Mouse (Mus musculus): Measurements from ENCODE around the gene Psen1. TPM values are rescaled to one million over a fixed set of nuclear protein-coding genes. Genes with fewer than 3 reads are reported as not detected.

Gene Psen1
- polyA plus RNA-seq, 1 experiment, result 20.2 TPM

- no peak for DNase-seq (ENCODE audit: low read depth in 1 of 2, low spot score in 2 of 2)
- no peak overlapping the region for H3K27ac ChIP-seq (ENCODE audit: insufficient read depth, low read length)
- WGBS, result 89% methylated on average over 4 of the region's 4 CpGs
These were observed 19.0 kb downstream of the Psen1 start for GRCm38 (mm10) chr12:83706951-83707350.

GRCm38 (mm10) chr12:83708160-83709092 is 20.5 kb downstream of the Psen1 start:
- no peak for DNase-seq (ENCODE audit: low read depth in 1 of 2, low spot score in 2 of 2)
- no peak overlapping the region for H3K27ac ChIP-seq (ENCODE audit: insufficient read depth, low read length)
- 93% methylated on average over 7 of the region's 7 CpGs for WGBS
- H3K36me3 ChIP-seq (ENCODE audit: control insufficient read depth, insufficient read depth, low read length), result peaks cover 15% of the 10 kb centered on the region
- H3K4me1 ChIP-seq (ENCODE audit: control insufficient read depth, insufficient read depth, insufficient read length), result no peaks in the 10 kb centered on the region
- H3K4me3 ChIP-seq (ENCODE audit: extremely low read depth, insufficient read depth, insufficient read length), result no peak overlapping the region
- TF ChIP-seq POLR2A (IDR thresholded peaks at IDR 0.05; ENCODE audit: low read depth, low read length) (no peak), CTCF (IDR thresholded peaks at IDR 0.05; ENCODE audit: extremely low read depth, insufficient read depth, insufficient read length, insufficient replicate concordance) (no peak)
- no peaks in the 10 kb centered on the region for H3K27me3 ChIP-seq (ENCODE audit: control insufficient read depth, insufficient read depth, low read length)

More at GRCm38 (mm10) chr12:83706951-83707350, 19.0 kb downstream of the Psen1 start:
- peaks cover 10% of the 10 kb centered on the region for H3K36me3 ChIP-seq (ENCODE audit: control insufficient read depth, insufficient read depth, low read length)
- no peak overlapping the region for H3K4me3 ChIP-seq (ENCODE audit: extremely low read depth, insufficient read depth, insufficient read length)
- H3K27me3 ChIP-seq (ENCODE audit: control insufficient read depth, insufficient read depth, low read length), result no peaks in the 10 kb centered on the region
- H3K4me1 ChIP-seq (ENCODE audit: control insufficient read depth, insufficient read depth, insufficient read length), result no peaks in the 10 kb centered on the region; the same call in 1 of the 2 replicates
- TF ChIP-seq POLR2A (IDR thresholded peaks at IDR 0.05; ENCODE audit: low read depth, low read length), result no peak
- no peak for TF ChIP-seq CTCF (IDR thresholded peaks at IDR 0.05; ENCODE audit: extremely low read depth, insufficient read depth, insufficient read length, insufficient replicate concordance)

- H3K4me3 ChIP-seq (ENCODE audit: extremely low read depth, insufficient read depth, insufficient read length), result no peak overlapping the region
- H3K27ac ChIP-seq (ENCODE audit: insufficient read depth, low read length), result no peak overlapping the region
- H3K27me3 ChIP-seq (ENCODE audit: control insufficient read depth, insufficient read depth, low read length), result no peaks in the 10 kb centered on the region
- no peak for TF ChIP-seq CTCF (IDR thresholded peaks at IDR 0.05; ENCODE audit: extremely low read depth, insufficient read depth, insufficient read length, insufficient replicate concordance)
- no peak for TF ChIP-seq POLR2A (IDR thresholded peaks at IDR 0.05; ENCODE audit: low read depth, low read length)
- DNase-seq (ENCODE audit: low read depth in 1 of 2, low spot score in 2 of 2), result no peak
- H3K36me3 ChIP-seq (ENCODE audit: control insufficient read depth, insufficient read depth, low read length), result peaks cover 20% of the 10 kb centered on the region
- H3K4me1 ChIP-seq (ENCODE audit: control insufficient read depth, insufficient read depth, insufficient read length), result no peaks in the 10 kb centered on the region
- 91% methylated on average over 2 of the region's 2 CpGs for WGBS
These were observed 22.0 kb downstream of the Psen1 start for GRCm38 (mm10) chr12:83709934-83710333.

GRCm38 (mm10) chr12:83713749-83714148 is 25.8 kb downstream of the Psen1 start:
- peak in 1 of 2 experiments; percentile 19 for DNase-seq (ENCODE audit: low read depth in 1 of 2, low spot score in 2 of 2)
- Histone ChIP-seq H3K27me3 (ENCODE audit: control insufficient read depth, insufficient read depth, low read length) (no peaks in the 10 kb centered on the region), H3K4me1 (ENCODE audit: control insufficient read depth, insufficient read depth, insufficient read length) (no peaks in the 10 kb centered on the region), H3K27ac (ENCODE audit: insufficient read depth, low read length) (no peak overlapping the region), H3K4me3 (ENCODE audit: extremely low read depth, insufficient read depth, insufficient read length) (no peak overlapping the region), H3K36me3 (ENCODE audit: control insufficient read depth, insufficient read depth, low read length) (peaks cover 41% of the 10 kb centered on the region)
- no peak for TF ChIP-seq CTCF (IDR thresholded peaks at IDR 0.05; ENCODE audit: extremely low read depth, insufficient read depth, insufficient read length, insufficient replicate concordance)
- no peak for TF ChIP-seq POLR2A (IDR thresholded peaks at IDR 0.05; ENCODE audit: low read depth, low read length)
- WGBS, result 49% methylated on average over 2 of the region's 2 CpGs

GRCm38 (mm10) chr12:83716416-83717184 is 28.6 kb downstream of the Psen1 start:
- Histone ChIP-seq H3K27ac (ENCODE audit: insufficient read depth, low read length) (no peak overlapping the region), H3K4me3 (ENCODE audit: extremely low read depth, insufficient read depth, insufficient read length) (no peak overlapping the region), H3K36me3 (ENCODE audit: control insufficient read depth, insufficient read depth, low read length) (peaks cover 46% of the 10 kb centered on the region), H3K4me1 (ENCODE audit: control insufficient read depth, insufficient read depth, insufficient read length) (no peaks in the 10 kb centered on the region), H3K27me3 (ENCODE audit: control insufficient read depth, insufficient read depth, low read length) (no peaks in the 10 kb centered on the region)
- 88% methylated on average over 15 of the region's 15 CpGs for WGBS
- no peak for DNase-seq (ENCODE audit: low read depth in 1 of 2, low spot score in 2 of 2)
- TF ChIP-seq POLR2A (IDR thresholded peaks at IDR 0.05; ENCODE audit: low read depth, low read length), result no peak
- no peak for TF ChIP-seq CTCF (IDR thresholded peaks at IDR 0.05; ENCODE audit: extremely low read depth, insufficient read depth, insufficient read length, insufficient replicate concordance)

GRCm38 (mm10) chr12:83719431-83719830 is 31.5 kb downstream of the Psen1 start:
- no peak for TF ChIP-seq CTCF (IDR thresholded peaks at IDR 0.05; ENCODE audit: extremely low read depth, insufficient read depth, insufficient read length, insufficient replicate concordance)
- no peak for TF ChIP-seq POLR2A (IDR thresholded peaks at IDR 0.05; ENCODE audit: low read depth, low read length)
- Histone ChIP-seq H3K27ac (ENCODE audit: insufficient read depth, low read length) (no peak overlapping the region), H3K4me1 (ENCODE audit: control insufficient read depth, insufficient read depth, insufficient read length) (no peaks in the 10 kb centered on the region), H3K27me3 (ENCODE audit: control insufficient read depth, insufficient read depth, low read length) (no peaks in the 10 kb centered on the region), H3K36me3 (ENCODE audit: control insufficient read depth, insufficient read depth, low read length) (peaks cover 46% of the 10 kb centered on the region), H3K4me3 (ENCODE audit: extremely low read depth, insufficient read depth, insufficient read length) (no peak overlapping the region)
- no peak for DNase-seq (ENCODE audit: low read depth in 1 of 2, low spot score in 2 of 2)
- 97% methylated on average over 1 of the region's 1 CpGs for WGBS

Measured in spleen, adult 2 months (tissue).